Mouse (Mus musculus) liver, embryonic 14 days (tissue): ENCODE results near the gene Tmem139. TPM values are rescaled to one million over a fixed set of nuclear protein-coding genes. Genes with fewer than 3 reads are reported as not detected.

ENCODE experiments used
- polyA plus RNA-seq: library from polyadenylated mRNA; depleted of rRNA; stranded (reverse); fragments of >200 nt; gene quantifications from 2 replicates; pipeline ENCODE4 v1.2.3, GENCODE M21; 2012; rRNA removed

The Tmem139 gene
- 0.05 TPM in 1 of 2 replicates, not detected in the other for polyA plus RNA-seq

GRCm38 (mm10) chr6:42261524-42262170 is at the start of gene Tmem139:
Tmem139 (plus strand) TSS chr6:42261970.

GRCm38 (mm10) chr6:42215028-42215427 is 46.7 kb upstream of the Tmem139 start, which contains the start of gene Tas2r144:
Tas2r144 (plus strand) TSS chr6:42215328.

DNA sequence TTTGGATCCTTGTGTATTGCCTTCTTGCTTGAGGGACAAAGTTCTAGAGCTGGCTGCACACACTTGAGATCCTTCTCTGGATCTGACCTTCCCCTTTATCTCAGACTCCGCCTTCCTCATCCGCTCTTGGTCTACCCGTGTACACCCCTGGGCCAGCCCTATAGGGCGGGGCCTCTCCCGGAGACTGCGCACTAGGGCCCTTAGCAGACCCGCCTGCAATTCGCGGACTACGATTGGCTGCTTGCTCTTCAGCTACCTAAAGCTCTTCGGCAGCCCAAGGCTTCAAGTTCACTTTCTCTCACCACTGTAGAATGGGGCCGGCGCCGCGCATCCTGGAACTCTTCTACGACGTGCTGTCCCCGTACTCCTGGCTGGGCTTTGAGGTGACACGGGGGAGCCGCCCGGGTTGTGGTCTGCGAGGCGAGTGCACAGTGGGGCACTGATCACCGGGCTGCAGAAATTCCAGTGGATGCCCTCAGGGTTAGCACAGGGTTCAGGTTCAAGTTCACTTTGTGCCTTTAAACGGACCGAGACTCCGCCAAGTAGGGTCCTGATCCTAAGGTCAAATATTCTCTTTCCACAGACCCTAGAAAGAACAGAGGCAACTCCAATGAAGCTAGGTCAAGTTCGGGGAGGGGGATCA is 15.9 kb upstream of the Tmem139 start, which contains the start of gene Gstk1:
Gene Gstk1 (plus strand): TSS at position 225 of the 643 bp plus-strand sequence.

GRCm38 (mm10) chr6:42264626-42265312 is 3.0 kb downstream of the Tmem139 start, which contains the start of gene Casp2:
Casp2 (plus strand) TSS chr6:42264985.

DNA sequence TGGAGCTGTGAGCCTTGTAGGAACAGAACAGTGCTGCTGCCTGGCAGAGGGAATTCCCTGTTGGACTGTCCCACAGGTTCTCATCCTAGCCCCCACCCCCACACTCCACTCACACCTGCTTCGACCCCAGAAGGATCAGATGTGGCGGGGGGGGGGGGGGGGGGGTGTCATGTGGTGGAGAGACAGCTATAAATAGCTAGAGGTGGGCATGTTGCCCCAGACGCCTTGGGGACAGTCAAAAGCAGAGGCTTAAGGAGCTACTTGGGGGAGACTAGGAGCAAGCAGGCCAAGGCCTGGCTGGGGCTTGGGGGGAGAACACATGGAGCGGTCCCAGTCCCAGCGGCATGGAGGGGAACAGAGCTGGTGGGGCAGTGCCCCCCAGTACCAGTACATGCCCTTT is 24.7 kb downstream of the Tmem139 start, which contains the start of gene Clcn1:
Gene Clcn1 (plus strand): TSS at position 238 of the 400 bp plus-strand sequence.

Other genes starting within 250 kb of the Tmem139 start
- gene Sva, start 223.6 kb upstream of the Tmem139 start, polyA plus RNA-seq: not detected in 2 replicates
- gene Tas2r139, start 121.0 kb upstream of the Tmem139 start, polyA plus RNA-seq: not detected in 2 replicates
- gene Tas2r144, start 46.6 kb upstream of the Tmem139 start, polyA plus RNA-seq: not detected in 2 replicates
- gene Gstk1, start 16.0 kb upstream of the Tmem139 start, polyA plus RNA-seq: 4.6 and 5.2 TPM in 2 replicates
- 26.3 and 29.7 TPM in 2 replicates for gene Casp2, start 3.0 kb downstream of the Tmem139 start, polyA plus RNA-seq
- 0.20 and 0.26 TPM in 2 replicates for gene Clcn1, start 24.7 kb downstream of the Tmem139 start, polyA plus RNA-seq
- 0.06 and 0.08 TPM in 2 replicates for gene Fam131b, start 62.7 kb downstream of the Tmem139 start, polyA plus RNA-seq
- 22.2 and 28.6 TPM in 2 replicates for gene Zyx, start 87.7 kb downstream of the Tmem139 start, polyA plus RNA-seq
- 3.7 and 4.0 TPM in 2 replicates for gene Epha1, start 111.3 kb downstream of the Tmem139 start, polyA plus RNA-seq
- gene Tas2r143, start 138.3 kb downstream of the Tmem139 start, polyA plus RNA-seq: not detected in 2 replicates
- not detected in 2 replicates for gene Tas2r135, start 143.5 kb downstream of the Tmem139 start, polyA plus RNA-seq
- gene Tas2r126, start 172.6 kb downstream of the Tmem139 start, polyA plus RNA-seq: not detected in 2 replicates
- gene Olfr458, start 203.2 kb downstream of the Tmem139 start, polyA plus RNA-seq: not detected in 2 replicates
- gene Olfr457, start 214.4 kb downstream of the Tmem139 start, polyA plus RNA-seq: not detected in 2 replicates
- gene Olfr456, start 225.2 kb downstream of the Tmem139 start, polyA plus RNA-seq: not detected in 2 replicates